Mouse (Mus musculus) G1E (cell line): ENCODE data around the gene Usp31. TPM values are rescaled to one million over a fixed set of nuclear protein-coding genes. Genes with fewer than 3 reads are reported as not detected.

Experiments
- ATAC-seq: 2 replicates; pipeline ENCODE4 v1.8.0; 2016; ENCODE audit warnings: mild to moderate bottlenecking; ENCODE audit not compliant: insufficient number of reproducible peaks, poor library complexity, low FRiP score, severe bottlenecking; ENCODE audit errors: extremely low read depth
- DNase-seq: peaks from one replicate; pipeline ENCODE4 v3.0.0; 2012; ENCODE audit warnings: low spot score
- H3K27me3 ChIP-seq: 2 replicates; pipeline ENCODE4 v1.6.1; 2012; ENCODE audit warnings: mild to moderate bottlenecking, low read length, inconsistent platforms; ENCODE audit not compliant: insufficient read depth
- H3K36me3 ChIP-seq: replicated peaks from 2 replicates; pipeline ENCODE3; 2012; ENCODE audit warnings: mild to moderate bottlenecking, inconsistent platforms
- H3K4me1 ChIP-seq: 2 replicates; pipeline ENCODE4 v1.6.1; 2012; ENCODE audit warnings: low read depth, low read length, inconsistent platforms, mixed read lengths; ENCODE audit not compliant: insufficient read depth
- H3K4me3 ChIP-seq: 2 replicates; pipeline ENCODE4 v1.5.1; 2012; ENCODE audit warnings: low read depth, mild to moderate bottlenecking, inconsistent platforms, low read length, moderate library complexity, mixed read lengths
- H3K9me3 ChIP-seq: replicated peaks from 2 replicates; pipeline ENCODE4 v1.6.1; 2012; ENCODE audit warnings: inconsistent platforms
- CTCF ChIP-seq: IDR thresholded peaks from 2 replicates; pipeline ENCODE4 v1.5.1; 2012; ENCODE audit warnings: low read depth, low read length, inconsistent platforms, mixed read lengths
- GATA1 ChIP-seq: IDR thresholded peaks from 2 replicates; pipeline ENCODE4 v1.6.1; 2012; ENCODE audit warnings: borderline replicate concordance, low read length, inconsistent platforms, mixed read lengths
- GATA2 ChIP-seq: IDR thresholded peaks from 2 replicates; pipeline ENCODE4 v1.6.1; 2012; ENCODE audit warnings: low read depth, low read length, inconsistent platforms, borderline replicate concordance
- POLR2AphosphoS5 ChIP-seq: IDR thresholded peaks from 2 replicates; pipeline ENCODE4 v1.6.1; 2012; ENCODE audit warnings: low read depth, low read length, inconsistent platforms; ENCODE audit not compliant: insufficient replicate concordance
- TAL1 ChIP-seq: conservative IDR thresholded peaks from 2 replicates; pipeline ENCODE4 v1.6.1; 2012; ENCODE audit warnings: low read depth, low read length, inconsistent platforms, mixed read lengths
- polyA plus RNA-seq: library from polyadenylated mRNA; stranded (reverse); fragments of >175 nt; gene quantifications from 2 replicates; pipeline ENCODE4 v1.2.3, GENCODE M21; 2012
- total RNA-seq, 2 experiments: library from RNA; stranded (forward) in 1 of 2; stranded (reverse) in 1 of 2; fragments of 200-1000 nt in 1 of 2; fragments of >200 nt in 1 of 2; fragmentation: Nextera tagmentation in 1 of 2; gene quantifications; 2 replicates each; pipeline ENCODE4 v1.2.3; 2014 to 2017

Gene Usp31
- total and polyA plus RNA-seq, 3 experiments = 1.4 to 15.5 (median 13.4) TPM

- Histone ChIP-seq H3K9me3 (no peaks in the 10 kb centered on the region), H3K27me3 (no peaks in the 10 kb centered on the region), H3K4me1 (peaks cover 8% of the 10 kb centered on the region), H3K36me3 (peaks cover 25% of the 10 kb centered on the region), H3K4me3 (no peak overlapping the region)
- no peak for TF ChIP-seq GATA2
- TF ChIP-seq CTCF = peak; percentile 81
- DNase-seq (peak; percentile 30), ATAC-seq (peak; percentile 15; the same call in 1 of the 2 replicates)
Observed at GRCm38 (mm10) chr7:121640998-121641762, 65.9 kb downstream of the Usp31 start.

GRCm38 (mm10) chr7:121636732-121637131 is 70.3 kb downstream of the Usp31 start:
- ATAC-seq = no peak
- no peak for DNase-seq
- no peaks in the 10 kb centered on the region for H3K9me3 ChIP-seq
- peaks cover 8% of the 10 kb centered on the region for H3K4me1 ChIP-seq
- TF ChIP-seq GATA1 (no peak), GATA2 (no peak), POLR2AphosphoS5 (no peak), TAL1 (no peak), CTCF (no peak)
- H3K4me3 ChIP-seq = no peak overlapping the region
- H3K27me3 ChIP-seq = no peaks in the 10 kb centered on the region
- H3K36me3 ChIP-seq = no peaks in the 10 kb centered on the region

GRCm38 (mm10) chr7:121634236-121634635 is 72.8 kb downstream of the Usp31 start:
- H3K4me1 ChIP-seq = peaks cover 5% of the 10 kb centered on the region
- no peaks in the 10 kb centered on the region for H3K9me3 ChIP-seq
- H3K4me3 ChIP-seq = no peak overlapping the region
- no peaks in the 10 kb centered on the region for H3K27me3 ChIP-seq
- ATAC-seq = no peak
- no peak for TF ChIP-seq GATA1
- TF ChIP-seq POLR2AphosphoS5 = no peak
- TF ChIP-seq CTCF = no peak
- TF ChIP-seq GATA2 = no peak
- no peak for TF ChIP-seq TAL1
- no peak for DNase-seq
- no peaks in the 10 kb centered on the region for H3K36me3 ChIP-seq

- no peaks in the 10 kb centered on the region for H3K9me3 ChIP-seq
- ATAC-seq (no peak), DNase-seq (no peak)
- no peaks in the 10 kb centered on the region; the same call in 1 of the 2 replicates for H3K27me3 ChIP-seq
- no peak overlapping the region for H3K4me3 ChIP-seq
- H3K4me1 ChIP-seq = no peaks in the 10 kb centered on the region
- no peak for TF ChIP-seq GATA2
- no peak for TF ChIP-seq GATA1
- no peak for TF ChIP-seq TAL1
- TF ChIP-seq POLR2AphosphoS5 = no peak
- TF ChIP-seq CTCF = no peak
- no peaks in the 10 kb centered on the region for H3K36me3 ChIP-seq
Observed at GRCm38 (mm10) chr7:121622835-121623420, 84.1 kb downstream of the Usp31 start.

- Histone ChIP-seq H3K27me3 (no peaks in the 10 kb centered on the region; the same call in 1 of the 2 replicates), H3K9me3 (no peaks in the 10 kb centered on the region), H3K36me3 (no peaks in the 10 kb centered on the region), H3K4me3 (no peak overlapping the region), H3K4me1 (no peaks in the 10 kb centered on the region)
- ATAC-seq (no peak), DNase-seq (no peak)
- TF ChIP-seq POLR2AphosphoS5 (no peak), CTCF (no peak), GATA2 (no peak), TAL1 (no peak), GATA1 (no peak)
Observed at GRCm38 (mm10) chr7:121622433-121622832, 84.6 kb downstream of the Usp31 start.

GRCm38 (mm10) chr7:121601697-121602096 is 105.4 kb downstream of the Usp31 start:
- no peak overlapping the region for H3K4me3 ChIP-seq
- H3K36me3 ChIP-seq = no peaks in the 10 kb centered on the region
- H3K27me3 ChIP-seq = no peaks in the 10 kb centered on the region
- TF ChIP-seq GATA1 (no peak), POLR2AphosphoS5 (no peak), TAL1 (no peak), CTCF (no peak), GATA2 (no peak)
- H3K4me1 ChIP-seq = no peaks in the 10 kb centered on the region
- no peak for DNase-seq
- peaks cover 2% of the 10 kb centered on the region; the same call in 1 of the 2 replicates for H3K9me3 ChIP-seq
- no peak for ATAC-seq

GRCm38 (mm10) chr7:121596401-121596800 is 110.7 kb downstream of the Usp31 start:
- H3K4me1 ChIP-seq = no peaks in the 10 kb centered on the region
- ATAC-seq = no peak
- H3K9me3 ChIP-seq = peaks cover 3% of the 10 kb centered on the region; the same call in 1 of the 2 replicates
- H3K27me3 ChIP-seq = no peaks in the 10 kb centered on the region
- no peaks in the 10 kb centered on the region for H3K36me3 ChIP-seq
- no peak overlapping the region for H3K4me3 ChIP-seq
- DNase-seq = peak; percentile 13
- TF ChIP-seq CTCF (no peak), POLR2AphosphoS5 (no peak), GATA2 (no peak), GATA1 (no peak), TAL1 (no peak)
